Mouse (Mus musculus) liver, adult 2 months (tissue): ENCODE measurements around the gene Itgb5. TPM values are rescaled to one million over a fixed set of nuclear protein-coding genes. Genes with fewer than 3 reads are reported as not detected.

Source experiments
- DNase-seq: peaks from one replicate; pipeline ENCODE4 v3.0.0-alpha.2; 2011; ENCODE audit warnings: low read depth, low spot score; ENCODE audit errors: extremely low read depth
- H3K27ac ChIP-seq: fragments of 200-500 bp; replicated peaks from 2 replicates; pipeline ENCODE4 v1.5.1; 2012; ENCODE audit warnings: low read depth, mild to moderate bottlenecking, control low read depth, inconsistent platforms, low read length; ENCODE audit not compliant: insufficient read depth
- H3K27me3 ChIP-seq: fragments of 200-500 bp; 2 replicates; pipeline ENCODE4 v1.6.1; 2012; ENCODE audit warnings: mild to moderate bottlenecking, moderate library complexity, low read length, inconsistent platforms; ENCODE audit not compliant: control insufficient read depth, insufficient read depth
- H3K36me3 ChIP-seq: fragments of 200-500 bp; 2 replicates; pipeline ENCODE4 v1.6.1; 2012; ENCODE audit warnings: low read length, inconsistent platforms; ENCODE audit not compliant: control insufficient read depth, insufficient read depth
- H3K4me1 ChIP-seq: fragments of 200-500 bp; 2 replicates; pipeline ENCODE4 v1.6.1; 2011; ENCODE audit warnings: low read length; ENCODE audit not compliant: control insufficient read depth, insufficient read depth
- H3K4me3 ChIP-seq: fragments of 200-500 bp; 2 replicates; pipeline ENCODE4 v1.5.1; 2011; ENCODE audit warnings: low read depth, mild to moderate bottlenecking, control low read depth, low read length, moderate library complexity; ENCODE audit not compliant: insufficient read depth
- H3K79me2 ChIP-seq: fragments of 200-500 bp; 2 replicates; pipeline ENCODE4 v1.6.1; 2012; ENCODE audit warnings: inconsistent platforms, mild to moderate bottlenecking, low read length, moderate library complexity; ENCODE audit not compliant: control insufficient read depth, insufficient read depth
- H3K9ac ChIP-seq: fragments of 200-500 bp; 2 replicates; pipeline ENCODE4 v1.6.1; 2012; ENCODE audit warnings: low read depth, mild to moderate bottlenecking, control low read depth, inconsistent platforms, low read length
- CTCF ChIP-seq: fragments of 200-500 bp; IDR thresholded peaks from 2 replicates; pipeline ENCODE4 v1.5.1; 2011; ENCODE audit warnings: low read depth, low read length, control low read depth
- POLR2A ChIP-seq: fragments of 200-500 bp; IDR thresholded peaks from 2 replicates; pipeline ENCODE4 v1.6.1; 2011; ENCODE audit warnings: low read length, control low read depth; ENCODE audit not compliant: insufficient read depth; ENCODE audit errors: extremely low read depth
- WGBS: fragments of 180-500 bp; shearing (Covaris S2); methylation state at CpG from one replicate; pipeline ENCODE4 v1.1.7; 2018; 5-methylcytosine and 5-hydroxymethylcytosine counted together
- polyA plus RNA-seq: library from polyadenylated mRNA; depleted of rRNA; stranded (reverse); fragments of >200 nt; gene quantifications from 2 replicates; pipeline ENCODE4 v1.2.3, GENCODE M21; 2012
- total RNA-seq: library from RNA; depleted of rRNA; stranded (reverse); fragments of >200 nt; gene quantifications from 2 replicates; pipeline ENCODE4 v1.2.3, GENCODE M21; 2014

The Itgb5 gene
- total and polyA plus RNA-seq, 2 experiments = 36.1 to 54.6 TPM

DNA sequence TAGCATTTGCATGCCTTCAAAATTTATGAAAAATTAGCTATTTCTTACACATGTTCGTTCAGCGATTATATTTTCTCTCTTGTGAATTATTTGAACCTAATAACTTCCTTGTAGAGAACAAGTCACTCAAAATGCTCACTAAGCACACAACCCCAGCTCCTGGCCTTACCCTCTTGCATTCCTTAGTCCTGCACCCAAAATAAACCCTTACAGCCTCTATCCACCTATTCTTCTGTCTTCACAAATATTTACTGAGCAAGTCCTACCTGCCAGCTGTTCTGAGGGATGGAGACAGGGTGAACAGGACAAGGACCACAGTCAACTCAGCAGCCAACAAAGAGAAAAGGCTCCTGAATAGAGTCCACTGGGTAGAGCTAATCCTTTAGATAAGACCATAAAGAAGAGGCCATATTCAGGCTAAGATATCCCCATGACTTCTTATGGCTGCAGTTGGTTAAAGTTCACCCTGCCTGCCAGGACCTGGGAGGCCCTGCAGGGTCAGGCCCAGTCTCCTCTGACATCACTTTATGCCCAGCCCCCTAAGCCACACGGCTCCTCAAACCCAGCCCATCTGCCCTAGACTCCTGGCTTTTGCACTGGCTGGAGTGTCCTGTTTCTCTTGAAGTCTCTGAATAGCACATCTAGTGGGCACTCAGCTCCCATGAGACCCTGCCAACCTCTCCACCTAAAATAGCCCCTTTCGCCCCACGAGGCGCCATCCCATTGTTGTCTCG is 42.6 kb upstream of the Itgb5 start:
- H3K27ac ChIP-seq = no peak overlapping the region
- no peaks in the 10 kb centered on the region; the same call in 1 of the 2 replicates for H3K4me1 ChIP-seq
- TF ChIP-seq CTCF (no peak), POLR2A (no peak)
- no peaks in the 10 kb centered on the region for H3K27me3 ChIP-seq
- DNase-seq = no peak
- H3K36me3 ChIP-seq = no peaks in the 10 kb centered on the region
- H3K9ac ChIP-seq = no peak overlapping the region
- no peak overlapping the region for H3K4me3 ChIP-seq
- 85% methylated on average over 7 of the region's 7 CpGs for WGBS
- no peaks in the 10 kb centered on the region for H3K79me2 ChIP-seq

DNA sequence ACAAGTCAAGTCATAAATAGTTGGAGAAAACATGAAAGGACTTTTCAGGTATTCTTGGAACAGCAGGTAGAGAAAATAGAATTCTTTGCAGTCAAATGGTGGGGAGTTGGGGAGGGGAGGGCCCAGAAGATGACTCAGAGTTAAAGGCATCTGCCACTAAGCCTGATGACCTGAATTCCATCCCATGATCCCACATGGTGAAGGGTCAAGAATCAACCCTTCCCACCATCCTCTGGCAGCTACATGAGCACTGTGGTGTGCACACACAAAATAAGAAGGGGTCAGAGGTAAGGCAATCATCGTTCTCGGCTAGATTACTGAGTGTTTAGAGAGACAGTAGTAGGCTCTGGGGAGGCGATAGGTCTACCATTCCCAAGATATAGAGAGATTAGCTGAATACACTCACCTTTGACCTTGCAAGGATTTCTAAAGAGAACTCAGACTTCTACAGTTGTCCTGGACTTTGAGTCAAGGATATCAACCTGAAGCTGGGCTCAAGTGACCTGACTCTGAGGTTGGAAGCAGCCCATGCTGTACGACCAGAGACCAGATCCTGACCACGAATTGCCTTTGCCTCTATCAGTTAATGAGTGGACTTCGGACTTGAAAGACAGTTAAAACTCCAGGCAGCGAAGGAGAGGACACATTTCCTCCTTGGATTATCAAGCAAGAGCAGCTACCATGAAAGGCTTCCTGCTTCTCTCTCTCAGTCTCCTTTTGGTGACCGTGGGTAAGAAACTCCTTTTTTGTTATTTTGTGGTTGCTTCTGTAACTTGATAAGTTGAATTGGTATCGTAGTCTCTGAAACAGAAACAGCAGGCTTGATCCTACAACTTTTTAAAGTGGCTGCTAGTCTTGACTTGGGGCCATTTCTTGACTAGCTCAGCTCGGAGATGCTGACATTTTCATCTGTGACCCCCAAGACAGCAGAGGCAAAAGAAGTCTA is 35.3 kb upstream of the Itgb5 start, which contains the start of gene Muc13:
Muc13 (plus strand) TSS at position 192 of the 946 bp plus-strand sequence.
- TF ChIP-seq CTCF = no peak
- no peak for TF ChIP-seq POLR2A
- Histone ChIP-seq H3K27me3 (no peaks in the 10 kb centered on the region), H3K4me1 (no peaks in the 10 kb centered on the region), H3K79me2 (no peaks in the 10 kb centered on the region), H3K27ac (no peak within 1 kb of the TSS), H3K9ac (no peak within 1 kb of the TSS), H3K36me3 (no peaks in the 10 kb centered on the region), H3K4me3 (no peak within 1 kb of the TSS)
- 70% methylated on average over 10 of the region's 10 CpGs for WGBS
- DNase-seq = no peak

DNA sequence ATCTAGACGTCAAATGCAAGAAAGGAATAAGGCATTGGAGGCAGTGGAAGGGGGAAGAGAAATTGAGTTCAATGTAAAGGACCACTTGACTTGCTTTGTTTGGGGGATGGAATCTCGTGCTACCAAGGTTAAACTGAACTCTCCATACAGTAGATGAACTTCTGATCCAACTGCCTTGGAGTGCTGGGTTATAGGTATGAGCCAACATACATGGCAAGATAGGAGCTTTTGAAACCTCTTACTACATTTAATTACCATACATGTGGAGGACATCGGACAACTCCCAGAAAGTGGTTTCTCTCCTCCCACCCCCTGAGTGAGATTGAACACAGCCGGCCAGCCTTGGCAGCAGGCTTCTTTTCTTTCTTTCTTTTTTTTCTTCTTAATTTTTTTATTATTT is 34.4 kb upstream of the Itgb5 start:
- H3K4me3 ChIP-seq = no peak overlapping the region
- DNase-seq = no peak
- no peaks in the 10 kb centered on the region for H3K27me3 ChIP-seq
- WGBS = 88% methylated on average over 4 of the region's 4 CpGs
- H3K4me1 ChIP-seq = no peaks in the 10 kb centered on the region
- TF ChIP-seq CTCF (no peak), POLR2A (no peak)
- no peaks in the 10 kb centered on the region for H3K79me2 ChIP-seq
- H3K9ac ChIP-seq = no peak overlapping the region
- no peaks in the 10 kb centered on the region for H3K36me3 ChIP-seq
- no peak overlapping the region for H3K27ac ChIP-seq

DNA sequence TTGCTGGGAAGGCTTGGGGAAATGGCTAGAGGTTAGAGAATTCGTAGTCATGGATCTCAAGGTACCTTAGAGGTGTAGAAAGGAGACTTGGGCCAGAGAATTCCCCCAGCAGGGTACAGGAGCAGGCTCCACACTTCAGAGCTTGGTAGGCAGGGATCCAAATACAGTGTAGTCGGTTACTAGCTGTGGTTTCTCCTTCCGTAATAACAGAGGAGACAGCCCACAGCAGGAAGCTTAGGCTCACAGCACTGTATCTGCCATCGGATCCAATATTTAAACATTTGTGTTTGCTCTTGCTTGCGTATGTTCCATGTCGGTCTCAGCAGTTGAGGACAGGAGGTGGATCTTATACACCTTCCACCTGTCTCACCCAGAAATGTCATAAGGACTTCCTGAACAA is 33.6 kb upstream of the Itgb5 start:
- Histone ChIP-seq H3K79me2 (no peaks in the 10 kb centered on the region), H3K27me3 (no peaks in the 10 kb centered on the region), H3K4me3 (no peak overlapping the region), H3K9ac (no peak overlapping the region), H3K4me1 (no peaks in the 10 kb centered on the region), H3K36me3 (no peaks in the 10 kb centered on the region), H3K27ac (no peak overlapping the region)
- DNase-seq = no peak
- WGBS = 65% methylated on average over 6 of the region's 6 CpGs
- TF ChIP-seq CTCF (no peak), POLR2A (no peak)

DNA sequence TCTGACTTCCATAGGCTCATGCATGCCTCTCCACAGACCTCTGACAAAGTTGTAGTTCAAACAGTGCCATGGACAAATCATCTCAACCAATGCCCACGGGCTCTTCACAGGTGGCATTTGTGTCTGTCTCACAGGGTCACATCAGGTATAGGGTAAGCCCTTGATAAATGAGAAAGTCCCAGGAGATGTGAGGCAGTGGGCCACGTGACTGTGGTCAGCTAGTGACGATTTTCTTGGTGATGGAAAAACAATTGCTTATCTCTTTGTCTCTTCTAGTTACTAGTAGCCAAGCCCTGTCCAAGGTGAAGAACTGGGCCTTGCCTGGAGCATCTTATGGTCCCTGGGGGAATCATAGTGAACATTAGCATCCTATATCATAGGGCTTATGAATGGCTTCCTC is 32.7 kb upstream of the Itgb5 start:
- Histone ChIP-seq H3K36me3 (no peaks in the 10 kb centered on the region), H3K27ac (no peak overlapping the region), H3K4me1 (no peaks in the 10 kb centered on the region), H3K79me2 (no peaks in the 10 kb centered on the region), H3K27me3 (no peaks in the 10 kb centered on the region), H3K9ac (no peak overlapping the region), H3K4me3 (no peak overlapping the region)
- 91% methylated on average over 3 of the region's 3 CpGs for WGBS
- no peak for TF ChIP-seq CTCF
- TF ChIP-seq POLR2A = no peak
- no peak for DNase-seq
